Mouse (Mus musculus) kidney, embryonic 16.5 days (tissue): ENCODE data around the gene Olfr313. TPM values are rescaled to one million over a fixed set of nuclear protein-coding genes. Genes with fewer than 3 reads are reported as not detected.
"Not testable (repeated sequence)": the region's sequence is repeated elsewhere in the genome, so short reads cannot be mapped to it uniquely, and the experiment has no call there.

Experiments
- ATAC-seq: fragments of 200-750 bp; cut with Nextera tagmentation; 2 replicates; pipeline ENCODE4 v1.8.0; 2017; ENCODE audit warnings: moderate TSS enrichment; ENCODE audit not compliant: low FRiP score, low TSS enrichment
- H3K27ac ChIP-seq: fragments of 300-500 bp; sonication (generic); 2 replicates; pipeline ENCODE4 v1.5.1; 2014; ENCODE audit warnings: low read length
- H3K27me3 ChIP-seq: fragments of 300-500 bp; sonication (generic); 2 replicates; pipeline ENCODE4 v1.6.1; 2014; ENCODE audit warnings: low read length, control low read depth, mixed read lengths; ENCODE audit not compliant: insufficient read depth
- H3K36me3 ChIP-seq: fragments of 300-500 bp; sonication (generic); 2 replicates; pipeline ENCODE4 v1.6.1; 2014; ENCODE audit warnings: low read length, control low read depth, mixed read lengths; ENCODE audit not compliant: insufficient read depth
- H3K4me1 ChIP-seq: fragments of 300-500 bp; sonication (generic); 2 replicates; pipeline ENCODE4 v1.6.1; 2014; ENCODE audit warnings: low read length, control low read depth, mixed read lengths; ENCODE audit not compliant: insufficient read depth
- H3K4me2 ChIP-seq: fragments of 300-500 bp; sonication (generic); replicated peaks from 2 replicates; pipeline ENCODE4 v1.6.1; 2014; ENCODE audit warnings: low read depth, low read length
- H3K4me3 ChIP-seq: fragments of 300-500 bp; sonication (generic); 2 replicates; pipeline ENCODE4 v1.5.1; 2014; ENCODE audit warnings: mild to moderate bottlenecking, low read length
- H3K9ac ChIP-seq: fragments of 300-500 bp; sonication (generic); replicated peaks from 2 replicates; pipeline ENCODE4 v1.6.1; 2014; ENCODE audit warnings: low read length
- H3K9me3 ChIP-seq: fragments of 300-500 bp; sonication (generic); 2 replicates; pipeline ENCODE4 v1.6.1; 2016; ENCODE audit warnings: low read length, control low read depth
- WGBS: fragments of 180-500 bp; shearing (Covaris S2); extraction: QIAGEN DNeasy Blood & Tissue Kit; methylation state at CpG from one replicate; pipeline ENCODE4 v1.1.7; 2014; 5-methylcytosine and 5-hydroxymethylcytosine counted together
- polyA plus RNA-seq: library from polyadenylated mRNA; unstranded; fragments of >200 nt; fragmentation: Nextera tagmentation; extraction: Ambion mirVana; gene quantifications from 2 replicates; pipeline ENCODE4 v1.2.1, GENCODE M21; 2015

Gene Olfr313
- polyA plus RNA-seq = not detected in 2 replicates

DNA sequence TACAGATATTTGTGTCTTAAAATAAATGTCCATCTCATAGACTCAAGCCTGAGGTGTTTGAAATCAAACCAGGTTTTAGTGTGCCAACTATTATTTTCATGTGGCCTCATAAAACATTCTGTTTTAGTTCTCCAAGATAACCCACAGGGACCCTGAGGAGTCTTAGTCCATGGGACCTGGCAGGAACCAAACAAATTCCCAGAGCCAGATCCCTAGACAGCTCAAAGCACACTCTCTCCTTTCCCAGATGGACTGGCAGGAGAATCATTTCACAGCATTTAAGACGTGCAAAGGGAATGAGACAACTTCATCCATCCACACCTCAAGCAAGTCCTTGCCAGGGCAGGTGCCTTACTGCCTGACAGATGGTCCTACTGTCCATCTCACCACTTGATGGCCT lies at the start of gene Olfr313:
Olfr313 (plus strand) TSS at position 301 of the 400 bp plus-strand sequence.
- not testable (repeated sequence) for H3K27ac ChIP-seq, H3K4me1 ChIP-seq, H3K4me2 ChIP-seq, H3K27me3 ChIP-seq, H3K36me3 ChIP-seq, H3K9me3 ChIP-seq, H3K4me3 ChIP-seq, ATAC-seq, H3K9ac ChIP-seq
- WGBS = 64% methylated on average over 1 of the region's 1 CpGs

GRCm38 (mm10) chr11:58772888-58773287 lies 41.9 kb upstream of the Olfr313 start, which contains the start of gene Olfr315:
Olfr315 (plus strand) TSS chr11:58773188.
- Histone ChIP-seq H3K4me1 (no peaks in the 10 kb centered on the region), H3K27me3 (no peaks in the 10 kb centered on the region), H3K27ac (no peak within 1 kb of the TSS), H3K9ac (no peak within 1 kb of the TSS), H3K4me2 (no peak within 1 kb of the TSS), H3K4me3 (no peak within 1 kb of the TSS), H3K9me3 (no peaks in the 10 kb centered on the region), H3K36me3 (no peaks in the 10 kb centered on the region)
- no peak for ATAC-seq

- Histone ChIP-seq H3K9me3 (no peaks in the 10 kb centered on the region), H3K27me3 (no peaks in the 10 kb centered on the region), H3K4me1 (no peaks in the 10 kb centered on the region), H3K9ac (no peak within 1 kb of the TSS), H3K36me3 (no peaks in the 10 kb centered on the region), H3K4me3 (no peak within 1 kb of the TSS), H3K27ac (no peak within 1 kb of the TSS), H3K4me2 (no peak within 1 kb of the TSS)
- no peak for ATAC-seq
- WGBS = 68% methylated on average over 6 of the region's 6 CpGs
Measured at GRCm38 (mm10) chr11:58782480-58783089, 32.2 kb upstream of the Olfr313 start, which contains the start of gene Olfr314. Olfr314 (plus strand) TSS chr11:58782952.

DNA sequence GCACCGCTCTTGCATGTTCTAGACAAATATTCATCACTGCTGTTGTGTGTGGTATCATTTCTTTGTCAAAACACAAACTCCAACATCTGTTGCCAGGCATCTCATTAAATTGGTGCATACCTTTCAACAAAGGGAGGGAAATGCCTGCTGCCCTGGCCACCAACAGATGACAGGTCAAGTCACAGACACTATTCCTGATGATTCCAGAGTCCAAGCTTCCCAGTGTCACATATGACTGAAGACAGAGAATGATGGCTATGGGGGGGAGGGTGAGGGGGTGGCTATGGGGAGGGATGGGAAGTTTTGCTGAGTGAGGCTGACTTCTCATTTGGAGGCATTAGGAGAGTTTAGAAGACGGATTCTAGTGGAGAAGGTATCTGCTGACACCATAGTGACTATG lies 30.6 kb upstream of the Olfr313 start:
- no peaks in the 10 kb centered on the region for H3K4me1 ChIP-seq
- 88% methylated on average over 2 of the region's 2 CpGs for WGBS
- no peak overlapping the region for H3K27ac ChIP-seq
- H3K9me3 ChIP-seq = no peaks in the 10 kb centered on the region
- H3K9ac ChIP-seq = no peak overlapping the region
- ATAC-seq = no peak
- no peak overlapping the region for H3K4me3 ChIP-seq
- H3K36me3 ChIP-seq = no peaks in the 10 kb centered on the region
- no peak overlapping the region for H3K4me2 ChIP-seq
- H3K27me3 ChIP-seq = no peaks in the 10 kb centered on the region

DNA sequence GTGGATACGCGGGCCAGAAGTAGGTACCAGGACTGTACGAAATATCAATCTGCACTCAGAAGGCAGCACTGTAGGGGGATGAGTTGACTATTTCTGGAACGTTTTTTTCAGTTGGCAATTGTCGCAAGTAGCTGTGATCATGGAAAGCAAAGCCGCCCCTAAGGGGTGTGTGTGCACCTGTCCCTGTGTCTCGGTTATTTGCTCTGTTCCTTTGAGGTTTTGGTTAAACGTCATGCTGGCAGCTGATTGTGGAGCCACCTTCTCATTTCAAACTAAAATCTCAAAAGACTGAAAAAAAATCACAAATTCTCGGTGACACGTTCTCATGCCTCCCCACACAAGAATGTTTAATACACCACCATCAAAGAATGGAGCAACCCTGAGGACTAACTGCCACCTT lies 27.1 kb upstream of the Olfr313 start:
- Histone ChIP-seq H3K9ac (no peak overlapping the region), H3K27ac (no peak overlapping the region), H3K9me3 (no peaks in the 10 kb centered on the region), H3K36me3 (no peaks in the 10 kb centered on the region), H3K4me1 (no peaks in the 10 kb centered on the region), H3K4me2 (no peak overlapping the region), H3K4me3 (no peak overlapping the region), H3K27me3 (no peaks in the 10 kb centered on the region)
- ATAC-seq = no peak
- 90% methylated on average over 10 of the region's 10 CpGs for WGBS

DNA sequence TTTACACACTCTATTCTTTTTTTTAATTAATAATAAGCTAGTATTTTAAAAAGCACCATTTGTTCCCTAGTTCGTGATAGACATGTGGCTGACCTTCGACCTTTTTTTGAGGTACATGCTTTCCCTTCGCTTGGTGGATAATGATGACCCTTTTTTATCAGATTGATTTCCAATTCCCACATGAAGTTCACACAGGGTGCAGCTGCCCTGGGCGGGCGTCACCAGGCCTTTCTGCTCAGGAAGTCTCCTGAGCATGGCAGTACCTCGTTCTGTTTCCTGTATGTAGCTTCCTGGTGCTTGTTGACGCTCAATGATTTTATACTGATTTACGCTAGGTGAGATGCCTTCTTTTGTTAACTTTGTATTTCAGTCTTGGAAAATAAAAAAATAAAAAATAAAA lies 26.5 kb upstream of the Olfr313 start:
- Histone ChIP-seq H3K27ac (no peak overlapping the region), H3K4me2 (no peak overlapping the region), H3K36me3 (no peaks in the 10 kb centered on the region), H3K9ac (no peak overlapping the region), H3K4me1 (no peaks in the 10 kb centered on the region), H3K4me3 (no peak overlapping the region), H3K27me3 (no peaks in the 10 kb centered on the region), H3K9me3 (no peaks in the 10 kb centered on the region)
- 75% methylated on average over 8 of the region's 8 CpGs for WGBS
- no peak for ATAC-seq

- no peaks in the 10 kb centered on the region for H3K27me3 ChIP-seq
- H3K4me2 ChIP-seq = no peak overlapping the region
- no peaks in the 10 kb centered on the region for H3K36me3 ChIP-seq
- no peak overlapping the region for H3K9ac ChIP-seq
- ATAC-seq = no peak
- no peak overlapping the region for H3K27ac ChIP-seq
- H3K4me3 ChIP-seq = no peak overlapping the region
- no peaks in the 10 kb centered on the region for H3K4me1 ChIP-seq
- H3K9me3 ChIP-seq = no peaks in the 10 kb centered on the region
- 28% methylated on average over 3 of the region's 3 CpGs for WGBS
Measured at GRCm38 (mm10) chr11:58789532-58789931, 25.3 kb upstream of the Olfr313 start.

DNA sequence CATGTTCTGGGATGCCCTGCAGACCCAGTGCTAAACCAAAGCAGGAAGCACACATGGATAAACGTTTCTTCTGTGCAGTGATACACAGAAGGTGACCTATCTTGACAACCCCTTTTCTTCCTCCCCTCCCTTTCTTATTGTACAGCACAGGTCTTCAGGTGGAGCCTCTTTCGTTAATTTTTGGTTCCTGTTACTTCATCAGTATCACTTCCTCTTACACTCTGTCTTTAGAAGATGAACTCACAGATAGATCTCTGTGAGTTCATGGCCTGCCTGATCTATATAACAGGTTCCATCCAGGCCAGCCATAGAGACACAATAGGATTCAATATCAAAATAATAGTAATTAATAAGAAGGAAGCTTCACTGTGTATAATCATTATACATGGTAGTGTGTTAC lies 24.7 kb upstream of the Olfr313 start:
- Histone ChIP-seq H3K36me3 (no peaks in the 10 kb centered on the region), H3K4me3 (no peak overlapping the region), H3K4me2 (no peak overlapping the region), H3K27ac (no peak overlapping the region), H3K9me3 (no peaks in the 10 kb centered on the region), H3K9ac (no peak overlapping the region), H3K4me1 (no peaks in the 10 kb centered on the region), H3K27me3 (no peaks in the 10 kb centered on the region)
- no peak for ATAC-seq
- WGBS = 50% methylated on average over 2 of the region's 2 CpGs

- ATAC-seq = no peak
- H3K4me2 ChIP-seq = no peak overlapping the region
- no peak overlapping the region for H3K27ac ChIP-seq
- no peak overlapping the region for H3K4me3 ChIP-seq
- H3K9me3 ChIP-seq = no peaks in the 10 kb centered on the region
- no peaks in the 10 kb centered on the region for H3K36me3 ChIP-seq
- H3K4me1 ChIP-seq = no peaks in the 10 kb centered on the region
- H3K9ac ChIP-seq = no peak overlapping the region
- H3K27me3 ChIP-seq = no peaks in the 10 kb centered on the region
- WGBS = 75% methylated on average over 6 of the region's 6 CpGs
Measured at GRCm38 (mm10) chr11:58790646-58791045, 24.2 kb upstream of the Olfr313 start.

DNA sequence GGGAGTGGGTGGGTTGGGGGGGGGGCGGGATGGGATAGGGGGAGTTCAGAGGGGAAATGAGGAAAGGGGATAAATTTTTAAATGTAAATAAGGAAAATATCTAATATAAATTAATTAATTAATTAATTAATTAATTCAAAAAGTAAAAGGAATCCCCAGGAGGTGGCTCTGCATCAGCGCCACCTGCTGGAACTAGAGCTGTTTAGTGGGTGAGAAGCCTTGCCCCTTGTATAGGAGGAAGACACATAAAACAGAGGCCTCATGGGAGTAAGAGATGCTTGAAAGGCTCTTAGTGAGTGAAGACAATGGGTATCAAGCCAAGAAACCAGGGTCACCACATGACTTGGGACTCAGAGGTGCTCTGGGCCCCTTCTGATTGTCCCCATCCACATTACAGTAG lies 18.9 kb upstream of the Olfr313 start:
- 81% methylated on average over 1 of the region's 2 CpGs for WGBS
- ATAC-seq = no peak
- H3K9me3 ChIP-seq = no peaks in the 10 kb centered on the region

More for the DNA sequence above, 18.9 kb upstream of the Olfr313 start:
- Histone ChIP-seq H3K9ac (no peak overlapping the region), H3K27me3 (no peaks in the 10 kb centered on the region), H3K4me2 (no peak overlapping the region), H3K36me3 (no peaks in the 10 kb centered on the region), H3K27ac (no peak overlapping the region), H3K4me1 (no peaks in the 10 kb centered on the region), H3K4me3 (no peak overlapping the region)
